Mouse (Mus musculus) heart, adult 2 months (tissue): ENCODE data around the gene Gm43191. TPM values are rescaled to one million over a fixed set of nuclear protein-coding genes. Genes with fewer than 3 reads are reported as not detected.

Experiments
- DNase-seq, 2 experiments: peaks; one replicate each; pipeline ENCODE4 v3.0.0; 2021
- H3K27ac ChIP-seq: fragments of 200-600 bp; 2 replicates; pipeline ENCODE4 v1.8.1; 2022
- H3K27me3 ChIP-seq: fragments of 200-500 bp; 2 replicates; pipeline ENCODE4 v1.6.1; 2012; ENCODE audit warnings: mild to moderate bottlenecking, low read length, inconsistent platforms, mixed read lengths; ENCODE audit not compliant: control insufficient read depth, insufficient read depth
- H3K36me3 ChIP-seq: fragments of 200-500 bp; 2 replicates; pipeline ENCODE4 v1.6.1; 2012; ENCODE audit warnings: low read length, inconsistent platforms; ENCODE audit not compliant: control insufficient read depth, insufficient read depth
- H3K4me1 ChIP-seq: fragments of 200-500 bp; 2 replicates; pipeline ENCODE4 v1.6.1; 2011; ENCODE audit warnings: low read length; ENCODE audit not compliant: control insufficient read depth, insufficient read depth
- H3K4me3 ChIP-seq: fragments of 200-600 bp; 2 replicates; pipeline ENCODE4 v1.8.1; 2022
- H3K79me2 ChIP-seq: fragments of 200-500 bp; replicated peaks from 2 replicates; pipeline ENCODE4 v1.6.1; 2012; ENCODE audit warnings: mild to moderate bottlenecking, inconsistent platforms, low read length, moderate library complexity, mixed read lengths; ENCODE audit not compliant: control insufficient read depth, insufficient read depth
- H3K9ac ChIP-seq: fragments of 200-500 bp; 2 replicates; pipeline ENCODE4 v1.6.1; 2012; ENCODE audit warnings: low read depth, mild to moderate bottlenecking, control low read depth, inconsistent platforms, low read length, mixed read lengths
- CTCF ChIP-seq: fragments of 200-600 bp; IDR thresholded peaks from 2 replicates; pipeline ENCODE4 v1.8.1; 2022; ENCODE audit warnings: antibody characterized with exemption, mild to moderate bottlenecking, moderate library complexity
- EP300 ChIP-seq: fragments of 200-500 bp; IDR thresholded peaks from 2 replicates; pipeline ENCODE4 v1.6.1; 2011; ENCODE audit warnings: low read depth, low read length, control low read depth; ENCODE audit not compliant: insufficient read depth
- POLR2A ChIP-seq: fragments of 200-500 bp; IDR thresholded peaks from 2 replicates; pipeline ENCODE4 v1.6.1; 2011; ENCODE audit warnings: mild to moderate bottlenecking, low read depth, low read length, control low read depth; ENCODE audit not compliant: insufficient read depth
- WGBS: fragments of 180-500 bp; shearing (Covaris S2); methylation state at CpG from one replicate; pipeline ENCODE4 v1.1.7; 2018; 5-methylcytosine and 5-hydroxymethylcytosine counted together
- intact Hi-C: fragments of 180-260 bp; cut with DNase I; formaldehyde crosslinking; loops from one replicate; pipeline ENCODE4 v1.15.1; 2025
- polyA plus RNA-seq: library from polyadenylated mRNA; depleted of rRNA; stranded (reverse); fragments of >200 nt; gene quantifications from 2 replicates; pipeline ENCODE4 v1.2.3, GENCODE M21; 2012
- total RNA-seq, 2 experiments: library from RNA; stranded (reverse); gene quantifications; 2 replicates each; pipeline ENCODE4 v1.2.3; 2021

Gm43191 gene
- total and polyA plus RNA-seq, 3 experiments, result 0.78 to 1.5 TPM; not detected in 1

- no peak overlapping the region for H3K27ac ChIP-seq
- intact Hi-C loops, result no loop called here
- peaks cover 6% of the 10 kb centered on the region for H3K4me1 ChIP-seq
- no peaks in the 10 kb centered on the region for H3K27me3 ChIP-seq
- no peak for TF ChIP-seq POLR2A
- no peak for TF ChIP-seq EP300
- no peak for TF ChIP-seq CTCF
- 81% methylated on average over 7 of the region's 7 CpGs for WGBS
- no peak for DNase-seq
- H3K4me3 ChIP-seq, result no peak overlapping the region
- peaks cover 9% of the 10 kb centered on the region for H3K36me3 ChIP-seq
- H3K9ac ChIP-seq, result no peak overlapping the region
- H3K79me2 ChIP-seq, result peaks cover 6% of the 10 kb centered on the region
Measured at GRCm38 (mm10) chr3:116648805-116649204, 32.3 kb downstream of the Gm43191 start.

- 98% methylated on average over 1 of the region's 1 CpGs for WGBS
- H3K79me2 ChIP-seq, result peaks cover 4% of the 10 kb centered on the region; the same call in 1 of the 2 replicates
- no peak overlapping the region for H3K9ac ChIP-seq
- peaks cover 9% of the 10 kb centered on the region for H3K36me3 ChIP-seq
- intact Hi-C loops, result no loop called here
- TF ChIP-seq EP300 (no peak), CTCF (no peak), POLR2A (no peak)
- no peak overlapping the region for H3K4me3 ChIP-seq
- H3K4me1 ChIP-seq, result peaks cover 2% of the 10 kb centered on the region
- H3K27me3 ChIP-seq, result no peaks in the 10 kb centered on the region
- no peak overlapping the region for H3K27ac ChIP-seq
- no peak for DNase-seq
Measured at GRCm38 (mm10) chr3:116646387-116646786, 34.7 kb downstream of the Gm43191 start.

- DNase-seq, result no peak
- intact Hi-C loops, result no loop called here
- Histone ChIP-seq H3K36me3 (peaks cover 20% of the 10 kb centered on the region), H3K27me3 (no peaks in the 10 kb centered on the region), H3K79me2 (no peaks in the 10 kb centered on the region), H3K9ac (no peak overlapping the region), H3K4me1 (peaks cover 4% of the 10 kb centered on the region), H3K27ac (peak overlapping the region; percentile 13), H3K4me3 (no peak overlapping the region)
- TF ChIP-seq CTCF (no peak), POLR2A (no peak)
- 67% methylated on average over 2 of the region's 2 CpGs for WGBS
Measured at GRCm38 (mm10) chr3:116642373-116642772, 38.7 kb downstream of the Gm43191 start.

- intact Hi-C loops, result no loop called here
- no peak overlapping the region for H3K9ac ChIP-seq
Measured at GRCm38 (mm10) chr3:116641811-116642371, 39.2 kb downstream of the Gm43191 start.

GRCm38 (mm10) chr3:116640024-116640423 lies 41.0 kb downstream of the Gm43191 start:
- intact Hi-C loops, result no loop called here
- Histone ChIP-seq H3K79me2 (no peaks in the 10 kb centered on the region), H3K36me3 (peaks cover 22% of the 10 kb centered on the region), H3K4me3 (no peak overlapping the region), H3K4me1 (peaks cover 8% of the 10 kb centered on the region), H3K27ac (peak overlapping the region; percentile 86), H3K27me3 (no peaks in the 10 kb centered on the region), H3K9ac (no peak overlapping the region)
- DNase-seq, result no peak
- TF ChIP-seq POLR2A, result no peak
- TF ChIP-seq CTCF, result no peak
- no peak for TF ChIP-seq EP300
- WGBS, result 75% methylated on average over 1 of the region's 1 CpGs

More at GRCm38 (mm10) chr3:116641811-116642371, 39.2 kb downstream of the Gm43191 start:
- Histone ChIP-seq H3K79me2 (no peaks in the 10 kb centered on the region), H3K27ac (peak overlapping the region; percentile 13), H3K4me3 (no peak overlapping the region), H3K27me3 (no peaks in the 10 kb centered on the region), H3K36me3 (peaks cover 20% of the 10 kb centered on the region), H3K4me1 (peaks cover 4% of the 10 kb centered on the region)
- TF ChIP-seq POLR2A, result no peak
- TF ChIP-seq EP300, result no peak
- no peak for TF ChIP-seq CTCF
- peak in 1 of 2 experiments; percentile 13 for DNase-seq
- WGBS, result 54% methylated on average over 6 of the region's 6 CpGs

GRCm38 (mm10) chr3:116638572-116638971 lies 42.5 kb downstream of the Gm43191 start:
- Histone ChIP-seq H3K4me1 (peaks cover 8% of the 10 kb centered on the region), H3K27ac (peak overlapping the region; percentile 86), H3K4me3 (no peak overlapping the region), H3K36me3 (peaks cover 20% of the 10 kb centered on the region), H3K79me2 (no peaks in the 10 kb centered on the region), H3K9ac (no peak overlapping the region), H3K27me3 (no peaks in the 10 kb centered on the region)
- intact Hi-C loops, result loop anchor here (2.0 kb wide), 1 partner anchor 22 kb away; no protein-coding TSS in a partner anchor
- no peak for DNase-seq
- WGBS, result 61% methylated on average over 7 of the region's 7 CpGs
- TF ChIP-seq CTCF, result no peak
- TF ChIP-seq EP300, result no peak
- no peak for TF ChIP-seq POLR2A
